Mouse (Mus musculus): Measurements from ENCODE around the gene Flt3l. TPM values are rescaled to one million over a fixed set of nuclear protein-coding genes. Genes with fewer than 3 reads are reported as not detected.
"Not testable (repeated sequence)": the region's sequence is repeated elsewhere in the genome, so short reads cannot be mapped to it uniquely, and the experiment has no call there.

Gene Flt3l
- polyA plus RNA-seq, 1 experiment, result 151 TPM

DNA sequence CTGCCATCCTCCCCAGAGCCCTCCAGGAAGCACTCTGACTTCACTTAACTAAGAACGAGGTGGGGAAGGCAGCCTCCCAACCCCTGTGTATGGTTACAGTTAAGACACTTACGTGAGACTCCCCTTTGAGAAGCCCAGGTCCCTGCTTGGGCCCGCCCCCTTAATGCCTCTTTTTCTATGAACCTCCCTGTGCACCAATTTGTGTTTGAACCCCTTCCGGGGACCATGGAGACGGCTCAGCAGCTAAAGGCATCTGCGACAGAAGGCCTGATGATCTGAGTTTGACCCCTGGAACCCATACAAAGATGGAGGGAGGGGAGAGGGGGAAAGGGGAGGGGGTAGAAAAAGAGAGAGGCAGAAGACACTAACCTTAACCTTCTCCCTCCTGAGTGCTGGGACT, 29.8 kb downstream of the Flt3l start:
- WGBS, result 78% methylated on average over 6 of the region's 6 CpGs
- TF ChIP-seq POLR2A (IDR thresholded peaks at IDR 0.05; ENCODE audit: borderline replicate concordance, extremely low read depth, low read depth, low read length) (no peak), CTCF (IDR thresholded peaks at IDR 0.05; ENCODE audit: insufficient read depth, low read length) (no peak)
- no peak for DNase-seq
- no peak overlapping the region for H3K4me3 ChIP-seq (replicated peaks; ENCODE audit: extremely low read depth, low read depth, low read length)
- peaks cover 7% of the 10 kb centered on the region for H3K4me1 ChIP-seq (ENCODE audit: control insufficient read depth, insufficient read depth, low read length)

DNA sequence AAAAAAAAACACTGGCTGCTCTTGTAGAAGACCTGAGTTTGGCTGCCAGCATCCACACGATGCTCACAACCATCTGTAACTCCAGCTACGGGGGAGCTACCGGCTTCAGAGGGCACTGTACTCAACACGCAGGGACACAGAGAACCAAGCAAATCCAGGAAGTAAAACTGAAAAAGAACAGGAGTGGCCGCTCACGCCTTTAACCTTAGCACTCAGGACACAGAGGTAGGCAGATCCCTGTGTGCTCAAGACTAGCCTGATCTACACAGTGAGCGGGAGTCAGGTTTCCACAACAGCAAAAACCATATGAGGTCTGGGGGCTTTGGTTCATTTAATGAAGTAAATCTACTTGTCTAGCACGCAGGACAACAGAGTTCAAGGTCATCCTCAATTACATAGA, 30.7 kb downstream of the Flt3l start:
- TF ChIP-seq POLR2A (IDR thresholded peaks at IDR 0.05; ENCODE audit: borderline replicate concordance, extremely low read depth, low read depth, low read length) (no peak), CTCF (IDR thresholded peaks at IDR 0.05; ENCODE audit: insufficient read depth, low read length) (no peak)

DNA sequence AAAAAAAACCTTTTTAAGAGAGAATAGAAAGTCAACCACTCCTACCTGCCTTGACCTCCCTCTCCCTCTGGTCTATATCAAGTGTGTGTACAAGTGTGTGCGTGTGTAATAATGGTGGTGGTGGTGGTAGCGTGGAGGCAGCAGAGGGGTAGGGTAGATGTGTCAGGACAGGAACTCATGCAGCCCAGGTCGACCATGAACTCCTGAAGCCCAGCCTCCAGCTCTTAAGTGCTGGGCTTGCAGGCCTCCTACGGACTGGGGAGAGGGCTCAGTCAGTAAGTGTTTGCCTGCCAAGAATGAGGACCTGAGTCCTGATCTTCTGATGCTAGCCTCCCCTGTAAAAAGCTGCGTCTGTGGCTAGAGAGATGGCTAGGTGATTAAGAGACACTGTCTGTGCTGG, 31.3 kb downstream of the Flt3l start:
- H3K4me1 ChIP-seq (ENCODE audit: control insufficient read depth, insufficient read depth, low read length), result peaks cover 7% of the 10 kb centered on the region
- no peak for DNase-seq
- no peak overlapping the region for H3K4me3 ChIP-seq (replicated peaks; ENCODE audit: extremely low read depth, low read depth, low read length)
- 71% methylated on average over 5 of the region's 5 CpGs for WGBS
- TF ChIP-seq CTCF (IDR thresholded peaks at IDR 0.05; ENCODE audit: insufficient read depth, low read length), result no peak
- no peak for TF ChIP-seq POLR2A (IDR thresholded peaks at IDR 0.05; ENCODE audit: borderline replicate concordance, extremely low read depth, low read depth, low read length)

More for the DNA sequence above, 30.7 kb downstream of the Flt3l start:
- no peak for DNase-seq
- no peak overlapping the region for H3K4me3 ChIP-seq (replicated peaks; ENCODE audit: extremely low read depth, low read depth, low read length)
- 72% methylated on average over 8 of the region's 8 CpGs for WGBS
- peaks cover 7% of the 10 kb centered on the region for H3K4me1 ChIP-seq (ENCODE audit: control insufficient read depth, insufficient read depth, low read length)

DNA sequence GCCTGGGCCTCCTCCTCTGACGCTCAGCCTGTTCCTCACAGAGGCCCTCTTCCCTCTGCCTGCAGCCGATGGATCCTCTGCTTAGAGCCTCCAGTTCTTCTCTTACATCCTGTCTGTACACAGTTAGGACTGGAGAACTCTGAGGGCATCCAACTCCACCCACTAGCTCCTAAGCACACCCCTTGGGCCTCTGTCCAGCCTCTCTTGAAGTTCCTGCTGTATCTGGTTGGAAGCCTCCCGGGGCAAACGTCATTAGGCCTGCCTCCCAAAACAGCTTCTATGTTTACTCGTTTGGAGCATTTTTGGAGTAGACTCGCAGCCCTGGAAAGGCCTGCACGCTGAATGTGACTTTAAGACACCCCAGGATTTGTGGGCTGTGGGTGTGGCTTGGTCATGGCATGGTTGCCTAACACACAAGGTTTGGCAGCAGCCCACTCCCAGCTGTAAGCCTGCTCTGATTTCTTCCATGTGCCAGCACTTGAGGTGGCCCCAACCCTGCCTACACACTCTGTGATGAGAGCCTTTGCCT, 32.5 kb downstream of the Flt3l start, which contains the start of gene Fcgrt:
Gene Fcgrt, minus strand, starts transcription at position 200 of the 529 bp plus-strand sequence.
- H3K4me1 ChIP-seq (ENCODE audit: control insufficient read depth, insufficient read depth, low read length), result peaks cover 7% of the 10 kb centered on the region
- TF ChIP-seq CTCF (IDR thresholded peaks at IDR 0.05; ENCODE audit: insufficient read depth, low read length) (no peak), POLR2A (IDR thresholded peaks at IDR 0.05; ENCODE audit: borderline replicate concordance, extremely low read depth, low read depth, low read length) (peak; percentile 85; the same call in 1 of the 2 replicates)
- 7% methylated on average over 7 of the region's 7 CpGs for WGBS
- H3K4me3 ChIP-seq (replicated peaks; ENCODE audit: extremely low read depth, low read depth, low read length), result peak within 1 kb of the TSS; percentile 70
- DNase-seq, result peak; percentile 93

DNA sequence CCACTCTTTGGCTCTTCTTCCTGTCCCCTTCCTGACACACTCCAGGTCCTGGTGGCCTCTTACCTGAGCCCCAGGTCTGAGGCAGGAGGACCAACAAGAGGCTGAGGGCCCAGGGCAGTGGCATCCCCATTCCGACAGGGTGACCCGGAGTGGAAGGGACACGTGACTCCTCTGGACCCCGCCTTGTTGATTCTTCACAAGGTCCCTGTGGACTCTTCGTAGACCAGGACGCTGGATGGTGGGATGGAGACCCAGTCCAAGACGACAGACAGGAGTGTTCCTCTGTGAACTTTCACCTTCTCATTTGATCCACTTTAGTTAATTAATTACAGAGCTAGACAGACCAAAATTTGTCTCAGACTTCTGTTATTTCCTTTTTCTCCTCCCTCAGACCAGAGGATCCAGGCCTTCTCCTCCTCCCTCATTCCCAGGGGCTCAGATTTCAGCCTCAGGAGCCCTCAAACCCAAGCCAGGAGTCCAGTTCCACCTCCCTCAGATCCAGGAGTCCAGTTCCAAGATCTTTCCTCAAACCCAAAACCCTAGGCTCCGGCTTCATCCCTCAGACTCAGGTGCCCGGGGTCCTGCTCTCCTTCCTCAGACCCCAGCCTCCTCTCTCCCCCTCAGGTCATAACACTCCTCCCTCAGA, 33.2 kb downstream of the Flt3l start:
- DNase-seq, result no peak
- Histone ChIP-seq H3K4me1 (ENCODE audit: control insufficient read depth, insufficient read depth, low read length) (peaks cover 7% of the 10 kb centered on the region), H3K4me3 (replicated peaks; ENCODE audit: extremely low read depth, low read depth, low read length) (peak overlapping the region; percentile 70)
- TF ChIP-seq POLR2A (IDR thresholded peaks at IDR 0.05; ENCODE audit: borderline replicate concordance, extremely low read depth, low read depth, low read length) (peak; percentile 26; the same call in 1 of the 2 replicates), CTCF (IDR thresholded peaks at IDR 0.05; ENCODE audit: insufficient read depth, low read length) (no peak)
- 43% methylated on average over 9 of the region's 9 CpGs for WGBS

DNA sequence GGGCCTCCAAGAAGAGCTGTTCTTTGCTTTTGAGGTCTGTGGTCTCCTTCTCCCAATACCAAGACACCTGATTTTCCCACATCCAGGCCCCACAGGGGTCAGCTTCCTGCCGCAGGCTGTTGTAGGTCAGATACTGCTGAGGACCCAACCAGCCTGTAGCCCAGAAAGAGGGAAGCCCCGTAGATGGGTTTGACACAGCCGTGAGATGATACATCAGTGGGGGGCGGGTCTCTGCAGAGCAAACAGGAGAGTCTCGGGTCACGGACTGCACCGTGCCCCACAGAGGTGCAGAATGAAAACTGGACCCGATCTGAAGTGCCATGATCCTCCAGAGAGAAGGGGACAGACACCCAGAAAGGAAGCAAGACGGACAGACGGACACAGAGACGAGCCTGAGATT, 33.8 kb downstream of the Flt3l start:
- no peak for DNase-seq
- peaks cover 7% of the 10 kb centered on the region for H3K4me1 ChIP-seq (ENCODE audit: control insufficient read depth, insufficient read depth, low read length)
- peak overlapping the region; percentile 57 for H3K4me3 ChIP-seq (replicated peaks; ENCODE audit: extremely low read depth, low read depth, low read length)
- 53% methylated on average over 11 of the region's 11 CpGs for WGBS
- TF ChIP-seq POLR2A (IDR thresholded peaks at IDR 0.05; ENCODE audit: borderline replicate concordance, extremely low read depth, low read depth, low read length), result no peak
- TF ChIP-seq CTCF (IDR thresholded peaks at IDR 0.05; ENCODE audit: insufficient read depth, low read length), result no peak

DNA sequence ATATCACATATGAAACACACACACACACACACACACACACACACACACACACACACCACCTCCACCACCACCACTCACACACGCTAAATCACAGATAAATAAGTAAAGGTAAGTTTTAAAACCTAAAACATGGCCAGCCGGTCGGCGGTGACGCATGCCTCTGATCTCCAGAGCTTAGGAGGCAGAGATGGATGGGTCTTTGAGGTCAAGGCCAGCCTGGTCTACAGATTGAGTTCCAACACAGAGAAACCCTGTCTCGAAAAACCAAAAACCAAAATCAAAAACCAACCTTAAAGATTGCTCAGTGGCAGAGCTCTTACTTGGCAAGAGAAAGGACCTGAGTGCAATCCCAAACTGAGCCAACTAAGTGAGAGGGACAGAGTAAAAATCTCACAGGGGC, 36.2 kb downstream of the Flt3l start:
- peaks cover 7% of the 10 kb centered on the region for H3K4me1 ChIP-seq (ENCODE audit: control insufficient read depth, insufficient read depth, low read length)
- TF ChIP-seq POLR2A (IDR thresholded peaks at IDR 0.05; ENCODE audit: borderline replicate concordance, extremely low read depth, low read depth, low read length), result no peak
- TF ChIP-seq CTCF (IDR thresholded peaks at IDR 0.05; ENCODE audit: insufficient read depth, low read length), result no peak
- WGBS, result 87% methylated on average over 6 of the region's 6 CpGs
- no peak for DNase-seq
- no peak overlapping the region for H3K4me3 ChIP-seq (replicated peaks; ENCODE audit: extremely low read depth, low read depth, low read length)

DNA sequence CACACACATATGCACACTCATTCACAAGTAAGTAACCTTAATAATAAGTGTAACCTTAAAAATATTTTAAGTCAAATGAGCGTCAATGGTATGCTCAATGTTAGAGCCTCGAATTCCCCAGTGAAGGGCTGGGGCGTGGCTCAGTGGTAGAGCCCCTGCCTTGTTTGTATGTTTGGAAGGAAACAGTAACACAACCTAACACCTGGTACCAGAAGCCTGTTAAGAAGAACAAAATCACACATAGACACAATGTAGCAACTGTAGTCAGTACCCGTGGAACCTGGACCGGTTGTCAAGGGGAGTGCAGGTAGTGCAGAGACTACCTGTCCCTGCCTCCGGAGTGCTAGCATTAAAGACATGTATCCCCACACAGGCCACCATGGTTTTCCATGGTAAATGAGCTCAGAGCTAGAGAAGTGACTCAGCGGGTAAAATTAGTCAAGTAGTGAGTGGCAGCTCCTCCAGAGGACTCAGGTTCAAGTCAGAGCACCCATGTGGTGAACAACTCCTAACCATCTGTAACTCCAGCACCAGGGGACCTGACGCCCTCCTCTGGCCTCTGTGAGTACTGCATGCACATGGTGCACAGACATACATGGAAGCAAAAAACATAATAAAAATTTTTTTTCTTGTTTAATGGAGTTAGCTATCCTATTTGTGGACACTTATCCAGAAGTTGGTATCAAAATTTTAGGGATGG, 37.5 kb downstream of the Flt3l start:
- DNase-seq, result no peak
- TF ChIP-seq POLR2A (IDR thresholded peaks at IDR 0.05; ENCODE audit: borderline replicate concordance, extremely low read depth, low read depth, low read length) (no peak), CTCF (IDR thresholded peaks at IDR 0.05; ENCODE audit: insufficient read depth, low read length) (peak; percentile 33)
- Histone ChIP-seq H3K4me1 (ENCODE audit: control insufficient read depth, insufficient read depth, low read length) (peaks cover 3% of the 10 kb centered on the region), H3K4me3 (replicated peaks; ENCODE audit: extremely low read depth, low read depth, low read length) (no peak overlapping the region)
- WGBS, result 84% methylated on average over 8 of the region's 8 CpGs

DNA sequence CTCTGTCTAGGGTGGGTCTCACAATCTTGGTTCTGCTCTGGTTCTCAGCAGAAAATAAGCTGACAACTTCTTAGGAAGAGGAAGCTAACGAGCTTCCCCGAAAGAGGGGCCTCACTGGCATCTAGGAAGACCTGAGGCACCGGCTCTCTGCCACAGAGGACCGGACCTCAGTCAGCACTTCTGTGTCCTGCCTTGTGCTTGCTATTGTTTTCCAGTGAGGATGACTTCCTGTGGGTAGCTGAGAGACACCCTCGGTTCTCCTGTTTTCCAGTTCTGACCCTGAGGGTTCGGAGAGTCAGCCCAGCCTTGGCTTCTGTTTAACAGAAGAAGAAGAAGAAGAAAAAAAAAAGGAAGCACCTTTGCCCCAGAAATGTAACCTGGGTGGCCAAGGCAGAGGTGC, 38.8 kb downstream of the Flt3l start:
- Histone ChIP-seq H3K4me1 (ENCODE audit: control insufficient read depth, insufficient read depth, low read length) (no peaks in the 10 kb centered on the region), H3K4me3 (replicated peaks; ENCODE audit: extremely low read depth, low read depth, low read length) (no peak overlapping the region)
- WGBS, result 38% methylated on average over 6 of the region's 6 CpGs
- TF ChIP-seq CTCF (IDR thresholded peaks at IDR 0.05; ENCODE audit: insufficient read depth, low read length), result no peak
- no peak for TF ChIP-seq POLR2A (IDR thresholded peaks at IDR 0.05; ENCODE audit: borderline replicate concordance, extremely low read depth, low read depth, low read length)
- no peak for DNase-seq

DNA sequence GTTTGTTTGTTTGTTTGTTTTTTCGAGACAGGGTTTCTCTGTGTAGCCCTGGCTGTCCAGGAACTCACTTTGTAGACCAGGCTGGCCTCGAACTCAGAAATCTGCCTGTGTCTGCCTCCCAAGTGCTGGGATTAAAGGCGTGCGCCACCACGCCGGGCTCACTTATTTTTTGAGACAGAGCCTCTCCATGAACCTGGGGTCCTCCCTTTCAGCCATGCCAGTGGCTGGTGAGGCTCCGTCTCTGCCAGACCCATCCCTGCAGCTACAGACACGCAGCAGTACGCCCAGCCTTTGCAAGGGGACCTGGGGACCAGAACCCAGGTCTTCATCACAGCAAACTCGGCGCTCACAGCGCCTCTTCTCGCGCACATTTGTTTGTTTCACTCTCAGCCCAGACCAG, 40.3 kb downstream of the Flt3l start:
- not testable (repeated sequence) for DNase-seq; H3K4me3 ChIP-seq (replicated peaks; ENCODE audit: extremely low read depth, low read depth, low read length); H3K4me1 ChIP-seq (ENCODE audit: control insufficient read depth, insufficient read depth, low read length)
- 94% methylated on average over 14 of the region's 14 CpGs for WGBS
